Mouse (Mus musculus) 3134 (cell line): ENCODE measurements around the gene Ctnna3.
"Not testable (repeated sequence)": the region's sequence is repeated elsewhere in the genome, so short reads cannot be mapped to it uniquely, and the experiment has no call there.

Source experiments
- DNase-seq: peaks from one replicate; pipeline ENCODE4 v3.0.0-alpha.2; 2011; ENCODE audit warnings: low spot score; ENCODE audit not compliant: insufficient read length; ENCODE audit errors: extremely low read depth

Ctnna3 gene

GRCm38 (mm10) chr10:64741721-64742120, 1311.8 kb downstream of the Ctnna3 start:
- not testable (repeated sequence) for DNase-seq

GRCm38 (mm10) chr10:64744099-64744498, 1314.2 kb downstream of the Ctnna3 start:
- DNase-seq = not testable (repeated sequence)

- no peak for DNase-seq
Measured at GRCm38 (mm10) chr10:64748651-64749050, 1318.8 kb downstream of the Ctnna3 start.

- DNase-seq = no peak
Measured at GRCm38 (mm10) chr10:64750791-64751190, 1320.9 kb downstream of the Ctnna3 start.

GRCm38 (mm10) chr10:64836315-64836714, 1406.4 kb downstream of the Ctnna3 start:
- peak; percentile 17 for DNase-seq

- DNase-seq = no peak
Measured at GRCm38 (mm10) chr10:64861439-64861838, 1431.5 kb downstream of the Ctnna3 start.

- no peak for DNase-seq
Measured at GRCm38 (mm10) chr10:64870888-64871287, 1441.0 kb downstream of the Ctnna3 start.

- no peak for DNase-seq
Measured at GRCm38 (mm10) chr10:64876506-64876905, 1446.6 kb downstream of the Ctnna3 start.

GRCm38 (mm10) chr10:64879860-64880259, 1450.0 kb downstream of the Ctnna3 start:
- no peak for DNase-seq

GRCm38 (mm10) chr10:64886946-64887345, 1457.0 kb downstream of the Ctnna3 start:
- no peak for DNase-seq

GRCm38 (mm10) chr10:64892458-64892857, 1462.6 kb downstream of the Ctnna3 start:
- DNase-seq = no peak

GRCm38 (mm10) chr10:64898739-64899138, 1468.8 kb downstream of the Ctnna3 start:
- DNase-seq = no peak

- no peak for DNase-seq
Measured at GRCm38 (mm10) chr10:64901726-64902125, 1471.8 kb downstream of the Ctnna3 start.

- no peak for DNase-seq
Measured at GRCm38 (mm10) chr10:64940975-64941374, 1511.1 kb downstream of the Ctnna3 start.

- no peak for DNase-seq
Measured at GRCm38 (mm10) chr10:64958391-64958790, 1528.5 kb downstream of the Ctnna3 start.

GRCm38 (mm10) chr10:64992871-64993270, 1563.0 kb downstream of the Ctnna3 start:
- no peak for DNase-seq

- DNase-seq = no peak
Measured at GRCm38 (mm10) chr10:65013525-65013924, 1583.6 kb downstream of the Ctnna3 start.

GRCm38 (mm10) chr10:65022667-65023066, 1592.8 kb downstream of the Ctnna3 start:
- DNase-seq = no peak

- DNase-seq = not testable (repeated sequence)
Measured at GRCm38 (mm10) chr10:65033516-65033915, 1603.6 kb downstream of the Ctnna3 start.
